Mouse (Mus musculus) hindbrain, embryonic 15.5 days (tissue): ENCODE data around the gene Frs2. TPM values are rescaled to one million over a fixed set of nuclear protein-coding genes. Genes with fewer than 3 reads are reported as not detected.
"Not testable (repeated sequence)": the region's sequence is repeated elsewhere in the genome, so short reads cannot be mapped to it uniquely, and the experiment has no call there.

Experiments used
- ATAC-seq: fragments of 200-750 bp; cut with Nextera tagmentation; 2 replicates; pipeline ENCODE4 v1.8.0; 2017; ENCODE audit warnings: low read depth, moderate number of reproducible peaks, moderate TSS enrichment; ENCODE audit not compliant: low FRiP score
- H3K27ac ChIP-seq: fragments of 300-500 bp; sonication (generic); replicated peaks from 2 replicates; pipeline ENCODE4 v1.5.1; 2015; ENCODE audit warnings: mild to moderate bottlenecking, inconsistent platforms
- H3K27me3 ChIP-seq: fragments of 300-500 bp; sonication (generic); 2 replicates; pipeline ENCODE4 v1.6.1; 2015; ENCODE audit warnings: control low read depth, inconsistent platforms
- H3K36me3 ChIP-seq: fragments of 300-500 bp; sonication (generic); 2 replicates; pipeline ENCODE4 v1.6.1; 2015; ENCODE audit warnings: control low read depth, inconsistent platforms
- H3K4me1 ChIP-seq: fragments of 300-500 bp; sonication (generic); replicated peaks from 2 replicates; pipeline ENCODE4 v1.6.1; 2015; ENCODE audit warnings: control low read depth, inconsistent platforms
- H3K4me2 ChIP-seq: fragments of 300-500 bp; sonication (generic); 2 replicates; pipeline ENCODE4 v1.6.1; 2015; ENCODE audit warnings: moderate library complexity, mild to moderate bottlenecking, inconsistent platforms
- H3K4me3 ChIP-seq: fragments of 300-500 bp; sonication (generic); 2 replicates; pipeline ENCODE4 v1.5.1; 2015; ENCODE audit warnings: mild to moderate bottlenecking, inconsistent platforms
- H3K9ac ChIP-seq: fragments of 300-500 bp; sonication (generic); 2 replicates; pipeline ENCODE4 v1.6.1; 2015; ENCODE audit warnings: inconsistent platforms
- H3K9me3 ChIP-seq: fragments of 300-500 bp; sonication (generic); 2 replicates; pipeline ENCODE4 v1.6.1; 2016; ENCODE audit warnings: control low read depth, inconsistent platforms
- WGBS: fragments of 180-500 bp; shearing (Covaris S2); methylation state at CpG from one replicate; pipeline ENCODE4 v1.1.7; 2015; 5-methylcytosine and 5-hydroxymethylcytosine counted together
- polyA plus RNA-seq: library from polyadenylated mRNA; unstranded; fragments of >200 nt; fragmentation: Nextera tagmentation; extraction: Ambion mirVana; gene quantifications from 2 replicates; pipeline ENCODE4 v1.2.1, GENCODE M21; 2015

The Frs2 gene
- polyA plus RNA-seq, 1 experiment from 2014 or later = 23.4 TPM

DNA sequence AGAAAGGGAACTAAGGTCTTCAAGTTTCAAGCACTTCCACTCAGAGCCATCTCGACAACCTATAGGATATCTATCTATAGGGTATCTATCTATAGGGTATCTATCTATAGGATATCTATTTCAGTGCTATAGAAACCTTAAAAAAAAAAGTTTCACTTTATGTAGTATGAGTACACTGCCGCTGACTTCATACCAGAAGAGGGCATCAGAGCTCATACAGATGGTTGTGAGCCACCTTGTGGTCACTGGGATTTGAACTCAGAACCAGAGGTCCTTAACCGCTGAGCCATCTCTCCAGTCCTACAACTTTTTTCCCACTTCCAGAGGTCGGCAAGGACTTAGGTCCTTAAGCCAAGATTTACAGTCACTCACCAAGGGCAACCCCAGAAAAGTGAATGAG, 92.7 kb downstream of the Frs2 start:
- Histone ChIP-seq H3K4me3 (no peak overlapping the region), H3K9me3 (no peaks in the 10 kb centered on the region), H3K27me3 (no peaks in the 10 kb centered on the region), H3K4me2 (no peak overlapping the region), H3K9ac (no peak overlapping the region), H3K36me3 (peaks cover 97% of the 10 kb centered on the region), H3K27ac (no peak overlapping the region), H3K4me1 (peaks cover 6% of the 10 kb centered on the region)
- no peak for ATAC-seq
- WGBS = 93% methylated on average over 4 of the region's 4 CpGs

DNA sequence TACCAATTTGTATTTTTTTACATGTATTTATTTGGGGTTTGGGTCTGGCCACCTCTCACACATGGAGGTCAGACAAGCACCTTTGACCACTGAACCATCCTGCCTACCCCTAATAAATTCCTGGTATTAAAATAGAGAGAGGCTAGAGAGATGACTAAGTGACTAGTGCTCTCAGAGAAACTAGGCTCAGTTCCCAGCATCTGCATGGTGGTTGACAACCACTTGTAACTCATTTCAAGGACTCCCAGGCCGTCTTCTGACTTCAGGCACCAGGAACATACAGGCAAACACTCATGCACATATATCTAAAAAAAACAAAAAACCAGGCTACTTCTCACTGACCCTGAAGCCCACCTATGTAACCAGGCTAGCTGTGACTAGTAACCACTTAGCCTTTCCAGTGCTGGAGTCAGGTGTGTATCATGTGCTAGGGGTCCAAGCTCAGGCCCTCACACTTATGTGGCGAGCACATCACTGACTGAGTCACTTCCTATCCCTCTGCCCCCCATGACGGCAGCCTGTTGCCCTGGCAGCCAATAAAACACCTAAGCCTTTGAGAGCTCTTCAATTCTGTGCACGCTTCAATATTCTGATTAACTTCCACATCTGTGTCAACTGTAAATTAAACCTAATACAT, 98.3 kb downstream of the Frs2 start:
- no peak overlapping the region for H3K4me2 ChIP-seq
- no peak overlapping the region for H3K9ac ChIP-seq
- H3K4me3 ChIP-seq = no peak overlapping the region
- 85% methylated on average over 4 of the region's 4 CpGs for WGBS
- ATAC-seq = no peak
- peaks cover 56% of the 10 kb centered on the region for H3K36me3 ChIP-seq
- H3K4me1 ChIP-seq = peaks cover 8% of the 10 kb centered on the region; the same call in 1 of the 2 replicates
- no peak overlapping the region for H3K27ac ChIP-seq
- H3K27me3 ChIP-seq = no peaks in the 10 kb centered on the region
- no peaks in the 10 kb centered on the region for H3K9me3 ChIP-seq

DNA sequence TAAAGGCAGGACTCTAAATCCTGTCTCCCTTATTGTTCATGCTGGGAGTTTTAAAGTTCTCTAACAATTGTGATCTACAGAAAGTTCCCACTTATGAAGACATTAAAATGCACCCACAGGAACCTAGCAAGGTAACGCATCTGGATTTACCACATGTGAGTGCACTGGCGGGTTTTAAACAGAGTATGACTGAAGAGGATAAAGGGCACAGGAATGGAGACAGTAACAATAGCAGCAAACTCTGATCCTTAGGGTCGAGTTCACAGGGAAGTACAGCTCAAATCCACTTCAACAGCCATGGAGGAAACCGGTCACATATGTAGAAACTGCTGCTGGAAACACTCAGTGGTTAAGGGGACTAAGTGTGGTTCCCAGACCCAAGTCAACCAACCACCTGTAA, 99.1 kb downstream of the Frs2 start:
- Histone ChIP-seq H3K9ac (no peak overlapping the region), H3K36me3 (peaks cover 48% of the 10 kb centered on the region), H3K4me3 (no peak overlapping the region), H3K4me2 (no peak overlapping the region), H3K4me1 (peaks cover 8% of the 10 kb centered on the region; the same call in 1 of the 2 replicates), H3K27ac (no peak overlapping the region), H3K27me3 (no peaks in the 10 kb centered on the region), H3K9me3 (no peaks in the 10 kb centered on the region)
- no peak for ATAC-seq
- 82% methylated on average over 4 of the region's 4 CpGs for WGBS

DNA sequence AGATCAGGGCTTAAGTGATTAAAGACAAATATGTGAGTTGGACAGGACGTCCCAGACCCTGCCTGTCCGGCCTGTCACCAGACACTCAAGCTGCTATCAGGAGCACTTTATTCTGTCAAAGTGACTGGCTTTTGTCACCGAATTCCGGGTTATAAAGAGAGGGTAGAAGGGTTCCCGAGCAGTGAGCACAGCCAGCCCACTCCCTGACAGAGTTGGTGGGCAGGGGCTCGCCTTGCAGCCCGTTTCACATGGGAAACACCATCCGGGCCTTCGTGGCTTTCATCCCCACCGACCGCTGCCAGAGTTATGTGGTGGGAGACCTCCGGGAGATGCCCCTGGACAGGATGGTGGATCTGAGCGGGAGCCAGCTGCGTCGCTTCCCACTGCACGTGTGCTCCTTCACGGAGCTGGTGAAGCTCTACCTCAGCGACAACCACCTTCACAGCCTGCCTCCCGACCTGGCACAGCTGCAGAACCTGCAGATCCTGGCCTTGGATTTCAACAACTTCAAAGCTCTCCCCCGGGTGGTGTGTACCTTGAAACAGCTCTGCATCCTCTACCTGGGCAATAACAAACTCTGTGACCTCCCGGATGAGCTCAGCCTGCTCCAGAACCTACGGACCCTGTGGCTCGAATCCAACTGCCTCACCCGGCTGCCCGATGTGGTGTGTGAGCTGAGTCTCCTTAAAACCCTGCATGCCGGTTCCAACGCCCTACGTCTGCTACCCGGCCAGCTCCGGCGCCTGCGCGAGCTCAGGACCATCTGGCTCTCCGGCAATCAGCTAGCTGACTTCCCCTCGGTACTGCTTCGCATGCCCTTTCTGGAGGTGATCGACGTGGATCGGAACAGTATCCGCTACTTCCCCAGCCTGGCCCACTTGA, 102.9 kb downstream of the Frs2 start, which contains the start of gene Lrrc10:
Lrrc10 (plus strand) TSS at position 167 of the 882 bp plus-strand sequence.
- H3K27me3 ChIP-seq = no peaks in the 10 kb centered on the region
- H3K4me3 ChIP-seq = peak within 1 kb of the TSS; percentile 21
- no peak within 1 kb of the TSS for H3K9ac ChIP-seq
- WGBS = 41% methylated on average over 40 of the region's 40 CpGs
- H3K36me3 ChIP-seq = peaks cover 11% of the 10 kb centered on the region; the same call in 1 of the 2 replicates
- ATAC-seq = peak; percentile 52; the same call in 1 of the 2 replicates
- H3K27ac ChIP-seq = no peak within 1 kb of the TSS
- H3K4me1 ChIP-seq = peaks cover 8% of the 10 kb centered on the region; the same call in 1 of the 2 replicates
- H3K4me2 ChIP-seq = peak within 1 kb of the TSS; percentile 43
- H3K9me3 ChIP-seq = no peaks in the 10 kb centered on the region

DNA sequence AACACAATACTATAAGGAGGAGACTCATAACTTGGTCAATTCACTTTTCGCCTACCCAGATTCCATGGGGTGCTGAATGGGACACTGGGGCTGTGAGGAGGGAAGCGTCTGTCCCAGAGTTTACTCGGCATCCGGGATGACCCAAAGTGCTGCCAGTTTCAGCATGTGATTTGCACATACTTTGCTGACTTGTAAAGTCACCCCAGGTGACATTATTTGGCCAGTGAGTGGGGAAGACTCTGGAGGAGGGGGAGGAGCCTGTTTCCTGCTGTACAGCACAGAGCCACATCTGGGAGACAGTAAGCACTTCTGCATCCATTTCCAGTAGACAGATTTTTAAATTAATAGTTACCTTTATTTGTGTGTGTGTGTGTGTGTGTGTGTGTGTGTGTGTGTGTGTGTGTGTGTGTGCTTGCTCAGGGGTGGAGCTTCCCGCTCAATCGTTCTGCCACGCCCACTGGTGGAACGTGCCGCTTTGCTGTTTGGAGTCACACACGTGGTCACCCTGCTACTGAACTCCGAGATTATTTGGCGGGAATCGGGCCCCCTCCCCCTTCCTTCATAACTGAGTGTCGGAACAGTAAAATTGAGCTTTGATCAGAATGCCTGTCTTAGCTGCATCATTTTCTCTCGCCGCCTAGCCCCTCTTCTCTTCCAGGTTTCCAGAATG, 104.7 kb downstream of the Frs2 start:
- not testable (repeated sequence) for H3K9ac ChIP-seq, H3K27ac ChIP-seq, ATAC-seq, H3K4me2 ChIP-seq, H3K9me3 ChIP-seq, H3K27me3 ChIP-seq, H3K4me3 ChIP-seq, H3K36me3 ChIP-seq, H3K4me1 ChIP-seq
- WGBS = 55% methylated on average over 16 of the region's 16 CpGs

DNA sequence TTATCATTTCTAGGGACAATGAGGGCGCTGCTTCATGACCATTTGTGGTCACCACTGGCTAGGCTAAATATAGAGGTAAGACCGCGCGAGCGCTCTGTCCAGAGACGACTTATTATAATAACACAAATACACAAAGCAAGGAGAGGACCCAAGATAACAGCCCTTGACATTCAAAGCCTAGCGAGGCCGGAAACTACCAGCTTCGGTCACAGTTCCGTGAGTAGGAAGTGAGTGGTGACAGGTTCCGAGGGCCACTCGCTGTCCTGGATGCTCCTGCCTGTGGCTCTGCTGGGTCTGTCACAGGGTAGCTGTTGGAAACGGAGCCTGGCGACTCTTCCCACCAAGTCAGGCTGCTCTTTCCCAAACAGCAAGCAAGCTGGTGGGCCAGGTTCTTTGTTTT, 106.0 kb downstream of the Frs2 start:
- WGBS = 86% methylated on average over 14 of the region's 14 CpGs
- no peak for ATAC-seq

DNA sequence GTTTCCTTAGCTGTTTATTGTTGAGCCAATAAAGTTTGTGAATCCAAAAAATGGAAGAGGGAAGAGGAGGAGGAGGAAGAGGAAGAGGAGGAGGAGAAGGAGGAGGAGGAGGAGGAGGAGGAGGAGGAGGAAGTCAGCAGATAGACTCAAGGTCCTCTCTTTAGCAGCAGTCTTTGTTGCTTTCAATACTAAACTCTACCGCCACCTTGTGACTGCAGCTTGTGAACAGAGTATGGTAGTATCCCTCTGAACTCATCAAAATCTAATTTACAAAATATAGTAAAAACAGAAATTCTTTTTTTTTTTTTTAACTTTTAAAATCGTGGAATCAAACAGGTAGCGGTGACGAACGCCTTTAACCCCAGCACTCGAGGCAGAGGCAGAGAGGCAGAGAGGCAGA, 108.0 kb downstream of the Frs2 start:
- Histone ChIP-seq H3K27ac (no peak overlapping the region), H3K4me2 (no peak overlapping the region), H3K4me1 (peaks cover 3% of the 10 kb centered on the region; the same call in 1 of the 2 replicates), H3K9ac (no peak overlapping the region), H3K4me3 (no peak overlapping the region), H3K9me3 (no peaks in the 10 kb centered on the region), H3K27me3 (no peaks in the 10 kb centered on the region), H3K36me3 (no peaks in the 10 kb centered on the region)
- 73% methylated on average over 6 of the region's 6 CpGs for WGBS
- no peak for ATAC-seq

More for the DNA sequence above, 106.0 kb downstream of the Frs2 start:
- Histone ChIP-seq H3K27ac (no peak overlapping the region), H3K36me3 (no peaks in the 10 kb centered on the region), H3K4me3 (no peak overlapping the region), H3K27me3 (no peaks in the 10 kb centered on the region), H3K9ac (no peak overlapping the region), H3K4me2 (no peak overlapping the region), H3K4me1 (peaks cover 8% of the 10 kb centered on the region; the same call in 1 of the 2 replicates), H3K9me3 (no peaks in the 10 kb centered on the region)

DNA sequence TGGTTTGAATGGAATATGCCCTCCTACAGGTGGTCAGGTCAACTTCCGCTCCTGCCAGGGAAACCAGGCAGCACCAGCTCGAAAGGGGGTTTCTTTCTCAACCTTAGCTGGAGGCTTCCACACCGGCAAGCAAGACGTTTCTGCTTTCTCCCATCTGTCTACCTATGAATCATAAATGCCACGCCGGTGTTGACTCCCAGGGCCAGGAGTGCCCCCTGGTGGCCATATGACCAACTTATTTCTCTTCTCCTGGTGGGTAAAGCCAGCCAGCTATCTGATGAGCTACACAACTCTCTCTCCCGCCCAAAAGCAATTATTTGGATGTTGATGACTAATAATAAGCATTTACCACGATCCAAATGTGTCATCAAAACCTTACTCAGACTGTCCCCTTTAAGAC, 114.5 kb downstream of the Frs2 start:
- H3K4me1 ChIP-seq = no peaks in the 10 kb centered on the region
- no peak for ATAC-seq
- H3K36me3 ChIP-seq = no peaks in the 10 kb centered on the region
- no peak overlapping the region for H3K4me3 ChIP-seq
- H3K9ac ChIP-seq = no peak overlapping the region
- H3K9me3 ChIP-seq = no peaks in the 10 kb centered on the region
- H3K27me3 ChIP-seq = no peaks in the 10 kb centered on the region
- peak overlapping the region; percentile 23; the same call in 1 of the 2 replicates for H3K4me2 ChIP-seq
- no peak overlapping the region for H3K27ac ChIP-seq
- 29% methylated on average over 8 of the region's 8 CpGs for WGBS

DNA sequence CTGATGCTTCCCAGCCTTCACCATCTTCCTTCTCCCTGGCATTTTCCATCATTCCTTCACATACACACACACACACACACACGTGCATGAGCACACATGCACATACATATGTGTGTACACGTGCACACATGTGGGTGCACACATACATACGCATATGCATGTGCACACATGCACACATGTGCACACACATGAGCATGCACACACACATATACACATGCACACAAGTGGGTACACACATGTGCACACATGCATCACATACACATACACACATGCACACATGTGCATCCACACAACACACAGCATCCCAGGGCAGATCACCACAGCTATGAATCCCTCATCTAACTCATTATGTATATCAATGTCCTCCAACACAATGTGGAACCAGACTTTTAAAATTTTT, 117.2 kb downstream of the Frs2 start:
- WGBS = 93% methylated on average over 3 of the region's 3 CpGs
- no peak overlapping the region for H3K27ac ChIP-seq
- H3K4me3 ChIP-seq = no peak overlapping the region
- H3K4me2 ChIP-seq = no peak overlapping the region
- H3K9ac ChIP-seq = no peak overlapping the region
- no peaks in the 10 kb centered on the region for H3K4me1 ChIP-seq
- no peaks in the 10 kb centered on the region for H3K9me3 ChIP-seq
- ATAC-seq = no peak
- H3K36me3 ChIP-seq = no peaks in the 10 kb centered on the region
- H3K27me3 ChIP-seq = no peaks in the 10 kb centered on the region

DNA sequence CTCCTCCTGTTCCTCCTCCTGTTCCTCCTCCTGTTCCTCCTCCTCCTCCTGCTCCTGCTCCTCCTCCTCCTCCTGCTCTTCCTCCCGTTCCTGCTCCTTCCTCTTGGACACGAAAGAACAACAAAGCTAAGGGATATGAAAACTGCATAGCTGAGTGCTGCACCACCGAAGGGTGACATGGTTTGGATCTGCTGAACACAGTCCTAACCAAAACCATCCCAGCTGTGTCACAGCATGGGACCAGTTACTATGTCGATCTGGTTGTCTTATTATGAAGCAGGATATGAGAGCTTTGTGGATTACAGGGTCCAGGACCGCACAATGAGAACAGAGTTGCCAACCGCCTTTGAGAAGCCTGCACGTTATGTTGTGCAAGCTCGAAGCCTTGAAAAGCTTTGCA, 122.2 kb downstream of the Frs2 start:
- no peaks in the 10 kb centered on the region for H3K9me3 ChIP-seq
- WGBS = 83% methylated on average over 8 of the region's 8 CpGs
- peaks cover 2% of the 10 kb centered on the region; the same call in 1 of the 2 replicates for H3K4me1 ChIP-seq
- H3K9ac ChIP-seq = no peak overlapping the region
- no peak for ATAC-seq
- H3K27ac ChIP-seq = no peak overlapping the region
- no peak overlapping the region for H3K4me2 ChIP-seq
- H3K27me3 ChIP-seq = no peaks in the 10 kb centered on the region
- no peak overlapping the region for H3K4me3 ChIP-seq
- H3K36me3 ChIP-seq = no peaks in the 10 kb centered on the region

DNA sequence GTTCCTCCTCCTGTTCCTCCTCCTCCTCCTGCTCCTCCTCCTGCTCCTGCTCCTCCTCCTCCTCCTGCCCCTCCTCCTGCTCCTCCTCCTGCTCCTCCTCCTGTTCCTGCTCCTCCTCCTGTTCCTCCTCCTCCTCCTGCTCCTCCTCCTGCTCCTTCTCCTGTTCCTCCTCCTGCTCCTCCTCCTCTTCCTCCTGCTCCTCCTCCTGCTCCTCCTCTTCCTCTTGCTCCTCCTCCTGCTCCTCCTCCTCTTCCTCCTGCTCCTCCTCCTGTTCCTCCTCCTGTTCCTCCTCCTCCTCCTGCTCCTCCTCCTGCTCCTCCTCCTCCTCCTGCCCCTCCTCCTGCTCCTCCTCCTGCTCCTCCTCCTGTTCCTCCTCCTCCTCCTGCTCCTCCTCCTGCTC, 122.6 kb downstream of the Frs2 start:
- H3K36me3 ChIP-seq, H3K4me1 ChIP-seq, H3K4me3 ChIP-seq, H3K4me2 ChIP-seq, ATAC-seq, H3K27me3 ChIP-seq, H3K27ac ChIP-seq, H3K9ac ChIP-seq, H3K9me3 ChIP-seq: not testable (repeated sequence)

DNA sequence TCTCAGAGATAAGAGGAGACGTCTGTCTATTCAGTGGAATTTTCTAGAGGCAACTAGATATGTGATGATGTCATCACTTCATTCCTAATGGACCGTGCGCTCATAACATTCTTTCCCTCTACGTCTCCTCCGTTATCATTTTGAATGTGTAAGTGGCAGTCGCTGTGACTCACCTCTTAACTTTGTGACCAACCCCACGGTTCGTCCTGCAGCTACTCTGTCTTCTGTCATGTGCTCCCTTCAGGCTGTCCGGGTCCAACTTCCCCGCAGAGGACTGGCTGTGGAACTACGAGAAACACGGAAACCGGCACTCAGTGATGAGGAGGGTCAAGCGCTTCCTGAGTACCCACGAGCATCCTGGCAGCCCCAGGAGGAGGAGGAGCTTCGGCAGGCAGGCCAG, 124.6 kb downstream of the Frs2 start:
- Histone ChIP-seq H3K27ac (no peak overlapping the region), H3K4me2 (0 out of 2 replicates have a peak overlapping the region, but pooled peaks have one; percentile 13), H3K27me3 (no peaks in the 10 kb centered on the region), H3K4me3 (no peak overlapping the region), H3K9ac (no peak overlapping the region), H3K9me3 (no peaks in the 10 kb centered on the region), H3K4me1 (peaks cover 6% of the 10 kb centered on the region; the same call in 1 of the 2 replicates), H3K36me3 (no peaks in the 10 kb centered on the region)
- ATAC-seq = no peak
- 67% methylated on average over 16 of the region's 16 CpGs for WGBS
